ENCODE assay signal across 31 mouse cellular contexts in the genomic region with DNA sequence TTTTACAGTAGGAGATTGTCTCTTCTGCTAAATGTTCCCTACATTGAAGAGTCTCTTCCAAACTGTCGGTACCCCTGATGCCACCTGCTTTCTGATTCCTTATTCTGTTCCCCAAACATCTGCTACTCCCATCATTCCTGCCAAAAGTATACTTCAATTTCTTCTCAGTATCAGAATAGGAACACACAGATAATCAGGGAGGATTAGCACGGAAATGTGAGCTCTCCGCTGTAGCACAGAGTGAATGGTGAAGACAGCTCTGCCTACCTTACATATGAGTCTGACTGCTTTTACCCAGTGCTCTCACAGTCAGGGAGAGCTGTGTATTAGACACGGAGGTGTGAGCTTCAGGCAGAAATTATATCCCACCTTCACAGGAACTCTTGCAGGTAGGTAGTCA.
"Had no signal": no experiment of that assay in that cellular context is flagged by ENCODE, and none has a peak within 500 bp of the region (broad histone marks: within the 10 kb centered on the region; RNA-seq: fewer than 3 reads in every experiment).

No protein-coding gene starts in this region.

- H3K9ac ChIP-seq: limb, embryonic 12.5 days; limb, embryonic 13.5 days; limb, embryonic 15.5 days; liver, embryonic 12.5 days; liver, embryonic 13.5 days; liver, embryonic 14.5 days; liver, embryonic 15.5 days; liver, postnatal 0 days; lung, embryonic 14.5 days; lung, embryonic 15.5 days; midbrain, embryonic 12.5 days; midbrain, embryonic 13.5 days; midbrain, embryonic 15.5 days; neural tube, embryonic 12.5 days had no signal

- H3K9me3 ChIP-seq: limb, embryonic 10.5 days; limb, embryonic 12.5 days; limb, embryonic 13.5 days; limb, embryonic 15.5 days; liver, embryonic 12.5 days; liver, embryonic 13.5 days; liver, embryonic 15.5 days; lung, embryonic 15.5 days; megakaryocyte, embryonic 14.5 days; midbrain, embryonic 10.5 days; midbrain, embryonic 12.5 days; midbrain, embryonic 13.5 days; midbrain, embryonic 15.5 days; neural tube, embryonic 12.5 days had no signal

- DNase-seq: left cerebral cortex, postnatal 4 days; liver; liver, embryonic 13.5 days; liver, postnatal 0 days; lung, adult 18-20 months; lung, adult 2 months; lung, embryonic 14.5 days; lung, postnatal 10 days; lung, postnatal 14 days; lung, postnatal 36 days; lung, postnatal 4 days had no signal

- H3K4me1 ChIP-seq: limb, embryonic 10.5 days; limb, embryonic 12.5 days; limb, embryonic 13.5 days; limb, embryonic 15.5 days; liver, embryonic 12.5 days; liver, embryonic 13.5 days; liver, embryonic 15.5 days; lung, embryonic 15.5 days; megakaryocyte, embryonic 14.5 days; midbrain, embryonic 10.5 days; midbrain, embryonic 12.5 days; midbrain, embryonic 15.5 days; neural tube, embryonic 12.5 days had no signal

- H3K27ac ChIP-seq: limb, embryonic 10.5 days; limb, embryonic 12.5 days; limb, embryonic 13.5 days; limb, embryonic 15.5 days; liver, embryonic 12.5 days; liver, embryonic 13.5 days; liver, embryonic 14.5 days; liver, embryonic 15.5 days; lung, embryonic 15.5 days; macrophage; midbrain, embryonic 10.5 days; midbrain, embryonic 12.5 days; midbrain, embryonic 13.5 days; midbrain, embryonic 15.5 days; neural tube, embryonic 12.5 days had no signal

- H3K4me2 ChIP-seq: limb, embryonic 12.5 days; limb, embryonic 13.5 days; limb, embryonic 15.5 days; liver, embryonic 11.5 days; liver, embryonic 12.5 days; liver, embryonic 13.5 days; liver, embryonic 15.5 days; lung, embryonic 14.5 days; lung, embryonic 15.5 days; midbrain, embryonic 11.5 days; midbrain, embryonic 12.5 days; midbrain, embryonic 13.5 days; midbrain, embryonic 15.5 days; neural tube, embryonic 12.5 days had no signal

- H3K27me3 ChIP-seq: limb, embryonic 12.5 days; limb, embryonic 13.5 days; limb, embryonic 15.5 days; liver, embryonic 12.5 days; liver, embryonic 13.5 days; liver, embryonic 15.5 days; lung, embryonic 15.5 days; megakaryocyte, embryonic 14.5 days; midbrain, embryonic 12.5 days; midbrain, embryonic 13.5 days; midbrain, embryonic 15.5 days; neural tube, embryonic 12.5 days had no signal

- H3K4me3 ChIP-seq: limb, embryonic 10.5 days; limb, embryonic 12.5 days; limb, embryonic 13.5 days; limb, embryonic 15.5 days; liver, embryonic 12.5 days; liver, embryonic 13.5 days; liver, embryonic 15.5 days; lung, embryonic 15.5 days; megakaryocyte, embryonic 14.5 days; midbrain, embryonic 10.5 days; midbrain, embryonic 12.5 days; midbrain, embryonic 13.5 days; midbrain, embryonic 15.5 days; myocyte; neural tube, embryonic 12.5 days had no signal

- ATAC-seq: liver, embryonic 12.5 days; liver, postnatal 0 days; lung, postnatal 0 days; midbrain, embryonic 13.5 days; midbrain, embryonic 15.5 days; midbrain, embryonic 16.5 days had no signal

- H3K36me3 ChIP-seq: limb, embryonic 10.5 days; limb, embryonic 12.5 days; limb, embryonic 13.5 days; limb, embryonic 15.5 days; liver, embryonic 12.5 days; liver, embryonic 13.5 days; liver, embryonic 15.5 days; lung, embryonic 15.5 days; midbrain, embryonic 10.5 days; midbrain, embryonic 12.5 days; midbrain, embryonic 13.5 days; midbrain, embryonic 15.5 days; neural tube, embryonic 12.5 days had no signal
